ENCODE assay signal across 8 mouse cellular contexts in the genomic region with DNA sequence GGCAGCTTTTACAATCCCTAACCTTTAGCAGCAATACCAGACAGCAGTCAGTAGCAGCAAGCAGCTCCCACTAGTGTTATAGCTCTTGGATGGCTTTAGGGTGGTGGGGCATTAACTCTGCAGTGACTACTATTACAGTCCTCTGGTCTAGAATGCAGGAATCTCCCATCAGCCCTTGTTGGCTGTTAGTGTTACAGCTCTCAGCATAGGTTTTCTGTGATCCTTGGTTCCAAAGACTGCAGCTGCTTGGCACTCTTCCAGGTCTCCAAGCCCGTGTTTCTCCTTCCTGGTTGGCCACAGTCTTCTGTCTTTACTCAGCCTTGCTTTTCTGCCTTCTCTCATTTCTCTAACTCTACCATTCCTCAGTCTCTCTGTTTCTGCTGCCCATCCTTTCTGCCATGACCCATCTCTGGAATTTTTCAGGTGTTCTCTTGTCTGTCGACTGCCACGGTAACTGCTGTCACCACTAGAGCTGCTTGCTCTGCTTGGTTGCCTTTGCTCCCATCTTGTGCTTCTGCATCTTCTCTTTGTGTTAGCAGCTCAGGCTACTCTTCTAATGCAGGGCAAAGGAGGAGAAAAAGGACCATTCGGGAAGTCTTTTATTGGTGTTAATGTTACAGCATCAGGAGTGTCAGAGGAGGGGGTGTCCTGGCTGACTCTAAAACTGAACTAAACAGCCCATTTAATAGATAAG. TPM values are rescaled to one million over a fixed set of nuclear protein-coding genes. Genes with fewer than 3 reads are reported as not detected.
DNase-seq lines count a peak whose midpoint lies in the region; ATAC-seq lines count a peak whose summit lies in the region.

No protein-coding gene starts in this region.

- no peaks in the 10 kb centered on the region for H3K9me3 ChIP-seq in kidney, embryonic 15.5 days (replicated peaks)

- H3K27me3 ChIP-seq in kidney, embryonic 15.5 days, result no peaks in the 10 kb centered on the region

- peak; percentile 83 for DNase-seq in heart, adult 11 months
- no peak for DNase-seq in heart, adult 8-10 months (ENCODE audit: low spot score)
- DNase-seq in ZHBTc4 (ENCODE audit: low read depth, low spot score), result peak; percentile 1
- DNase-seq in gastrocnemius, postnatal 4 days (ENCODE audit: low spot score in 2 of 2), result peak; percentile 28 to 67
- no peak for DNase-seq in left cerebral cortex, postnatal 36 days (ENCODE audit: low spot score in 2 of 2)
- DNase-seq in urinary bladder, postnatal 36 days (ENCODE audit: low spot score in 2 of 2), result no peak

- 52% methylated on average over 4 of the region's 4 CpGs for WGBS in kidney, embryonic 15.5 days

- H3K36me3 ChIP-seq in kidney, embryonic 15.5 days, result no peaks in the 10 kb centered on the region

- intact Hi-C loops in left cerebral cortex, postnatal 36 days (cut with DNase I), result no loop called here

- no peak overlapping the region for H3K9ac ChIP-seq in kidney, embryonic 15.5 days

- H3K4me3 ChIP-seq in kidney, embryonic 15.5 days (replicated peaks), result no peak overlapping the region

- peaks cover 13% of the 10 kb centered on the region for H3K4me1 ChIP-seq in kidney, embryonic 15.5 days

- H3K4me2 ChIP-seq in kidney, embryonic 15.5 days, result no peak overlapping the region

- ATAC-seq in kidney, embryonic 15.5 days (replicated peaks; ENCODE audit: low FRiP score), result peak; percentile 79
- ATAC-seq in CD4-positive, CD25-positive, alpha-beta regulatory T cell, adult 4 months, result no peak

- H3K27ac ChIP-seq in kidney, embryonic 15.5 days, result peak overlapping the region; percentile 45

RNA-seq across cellular contexts. Expression of gene Clec9a, which starts 14.5 kb away (rescaled TPM):
- total RNA-seq in heart, adult 8-10 months (2022), result under 1 TPM in 2 of 4 experiments, not detected in 2; 0.47 to 0.60 TPM
- not detected for total RNA-seq in gastrocnemius, postnatal 4 days (2021)
- polyA plus RNA-seq in kidney, embryonic 15.5 days (2015; fragmentation: Nextera tagmentation; extraction: Ambion mirVana), result 0.45 and 0.55 TPM in 2 replicates
- polyA plus RNA-seq in CD4-positive, CD25-positive, alpha-beta regulatory T cell, adult 4 months (2017; shearing (Covaris generic)), result not detected
- not detected for total RNA-seq in left cerebral cortex, postnatal 36 days (2021)

RNA-seq across cellular contexts. Expression of gene Clec1b, which starts 26.1 kb away (rescaled TPM):
- total RNA-seq in heart, adult 8-10 months (2022), result 1 to 10 TPM; 1.3 to 2.3 (median 1.6) TPM
- under 1 TPM; 0.34 to 0.71 TPM for total RNA-seq in gastrocnemius, postnatal 4 days (2021)
- 2.2 and 2.7 TPM in 2 replicates for polyA plus RNA-seq in kidney, embryonic 15.5 days (2015; fragmentation: Nextera tagmentation; extraction: Ambion mirVana)
- under 1 TPM in 1 of 2 experiments, not detected in 1; 0.56 TPM for polyA plus RNA-seq in CD4-positive, CD25-positive, alpha-beta regulatory T cell, adult 4 months (2017; shearing (Covaris generic))
- under 1 TPM in 1 of 2 experiments, not detected in 1; 0.59 TPM for total RNA-seq in left cerebral cortex, postnatal 36 days (2021)

RNA-seq across cellular contexts. Expression of gene Clec1a, which starts 28.6 kb away (rescaled TPM):
- 10 to 100 TPM in 3 of 4 experiments, 1 to 10 TPM in 1; 7.7 to 13.1 (median 11.7) TPM for total RNA-seq in heart, adult 8-10 months (2022)
- 1 to 10 TPM; 5.9 to 6.2 TPM for total RNA-seq in gastrocnemius, postnatal 4 days (2021)
- polyA plus RNA-seq in kidney, embryonic 15.5 days (2015; fragmentation: Nextera tagmentation; extraction: Ambion mirVana), result 8.6 and 9.5 TPM in 2 replicates
- not detected for polyA plus RNA-seq in CD4-positive, CD25-positive, alpha-beta regulatory T cell, adult 4 months (2017; shearing (Covaris generic))
- total RNA-seq in left cerebral cortex, postnatal 36 days (2021), result 1 to 10 TPM in 1 of 2 experiments, under 1 TPM in 1; 0.52 to 1.1 TPM

RNA-seq across cellular contexts. Expression of gene Clec12b, which starts 37.5 kb away (rescaled TPM):
- under 1 TPM in 1 of 4 experiments, not detected in 3; 0.25 TPM for total RNA-seq in heart, adult 8-10 months (2022)
- under 1 TPM; 0.34 to 0.54 TPM for total RNA-seq in gastrocnemius, postnatal 4 days (2021)
- polyA plus RNA-seq in kidney, embryonic 15.5 days (2015; fragmentation: Nextera tagmentation; extraction: Ambion mirVana), result not detected in 2 replicates
- not detected for polyA plus RNA-seq in CD4-positive, CD25-positive, alpha-beta regulatory T cell, adult 4 months (2017; shearing (Covaris generic))
- total RNA-seq in left cerebral cortex, postnatal 36 days (2021), result not detected

Comparison
In these comparisons a context has a peak if more than half of its experiments do, and no peak if none do; other contexts are left out.
1. DNase-seq: peak in heart, adult 11 months (single experiment), ZHBTc4 (single experiment) and gastrocnemius, postnatal 4 days (2 of 2); none in heart, adult 8-10 months (single experiment), left cerebral cortex, postnatal 36 days (0 of 2) and urinary bladder, postnatal 36 days (0 of 2).